Mouse (Mus musculus) ES-Bruce4 (cell line): ENCODE results near the gene Rpl3l. TPM values are rescaled to one million over a fixed set of nuclear protein-coding genes. Genes with fewer than 3 reads are reported as not detected.

Experiments
- H3K27ac ChIP-seq: 2 replicates; pipeline ENCODE4 v1.5.1; 2012; ENCODE audit warnings: low read length, inconsistent platforms; ENCODE audit not compliant: insufficient read depth
- H3K27me3 ChIP-seq: 2 replicates; pipeline ENCODE4 v1.6.1; 2012; ENCODE audit warnings: mild to moderate bottlenecking, low read length, inconsistent platforms; ENCODE audit not compliant: control insufficient read depth, poor library complexity, insufficient read depth, severe bottlenecking
- H3K36me3 ChIP-seq: 2 replicates; pipeline ENCODE4 v1.6.1; 2012; ENCODE audit warnings: inconsistent platforms, mild to moderate bottlenecking, low read length, moderate library complexity; ENCODE audit not compliant: control insufficient read depth, poor library complexity, insufficient read depth, severe bottlenecking
- H3K4me1 ChIP-seq: one replicate; pipeline ENCODE4 v1.8.1; 2011; ENCODE audit warnings: low read length; ENCODE audit not compliant: control insufficient read depth, insufficient read depth
- H3K4me3 ChIP-seq: 2 replicates; pipeline ENCODE4 v1.5.1; 2011; ENCODE audit warnings: low read depth, mild to moderate bottlenecking, low read length
- H3K9ac ChIP-seq: 2 replicates; pipeline ENCODE4 v1.6.1; 2012; ENCODE audit warnings: low read depth, mild to moderate bottlenecking, inconsistent platforms; ENCODE audit not compliant: poor library complexity, severe bottlenecking
- H3K9me3 ChIP-seq: replicated peaks from 2 replicates; pipeline ENCODE4 v1.6.1; 2012; ENCODE audit warnings: mild to moderate bottlenecking, low read length, inconsistent platforms; ENCODE audit not compliant: control insufficient read depth, poor library complexity, insufficient read depth, severe bottlenecking
- CTCF ChIP-seq: IDR thresholded peaks from one replicate; pipeline ENCODE4 v1.8.1; 2011; ENCODE audit warnings: low read depth, low read length
- EP300 ChIP-seq: IDR thresholded peaks from 2 replicates; pipeline ENCODE4 v1.6.1; 2011; ENCODE audit warnings: low read depth, low read length; ENCODE audit not compliant: insufficient read depth
- POLR2A ChIP-seq: IDR thresholded peaks from one replicate; pipeline ENCODE4 v1.8.1; 2011; ENCODE audit warnings: low read length; ENCODE audit not compliant: insufficient read depth
- polyA plus RNA-seq: library from polyadenylated mRNA; stranded (reverse); fragments of >200 nt; gene quantifications from 2 replicates; pipeline ENCODE4 v1.2.4, GENCODE M21; 2011; ENCODE audit warnings: low read depth; ENCODE audit not compliant: missing spikeins, insufficient read depth, insufficient read length

Gene Rpl3l
- polyA plus RNA-seq: 0.65 TPM in 1 of 2 replicates, not detected in the other

- TF ChIP-seq POLR2A (no peak), CTCF (no peak), EP300 (no peak)
- H3K27me3 ChIP-seq: no peaks in the 10 kb centered on the region
- no peak within 1 kb of the TSS for H3K27ac ChIP-seq
- H3K36me3 ChIP-seq: no peaks in the 10 kb centered on the region
- H3K4me1 ChIP-seq: no peaks in the 10 kb centered on the region
- H3K9ac ChIP-seq: peak within 1 kb of the TSS; percentile 30; the same call in 1 of the 2 replicates
- no peaks in the 10 kb centered on the region for H3K9me3 ChIP-seq
- peak within 1 kb of the TSS; percentile 31; the same call in 1 of the 2 replicates for H3K4me3 ChIP-seq
Measured at GRCm38 (mm10) chr17:24727618-24728017, at the start of gene Rpl3l. Gene Rpl3l, plus strand, starts transcription at chr17:24727820.

GRCm38 (mm10) chr17:24686514-24686913, 41.1 kb upstream of the Rpl3l start:
- Histone ChIP-seq H3K4me1 (no peaks in the 10 kb centered on the region), H3K4me3 (peak overlapping the region; percentile 74), H3K27me3 (no peaks in the 10 kb centered on the region), H3K9me3 (no peaks in the 10 kb centered on the region), H3K9ac (peak overlapping the region; percentile 22), H3K27ac (no peak overlapping the region), H3K36me3 (no peaks in the 10 kb centered on the region)
- no peak for TF ChIP-seq CTCF
- peak; percentile 67 for TF ChIP-seq POLR2A

- Histone ChIP-seq H3K27me3 (no peaks in the 10 kb centered on the region), H3K4me1 (no peaks in the 10 kb centered on the region), H3K9me3 (no peaks in the 10 kb centered on the region), H3K36me3 (no peaks in the 10 kb centered on the region; the same call in 1 of the 2 replicates), H3K27ac (no peak overlapping the region), H3K4me3 (peak overlapping the region; percentile 40), H3K9ac (no peak overlapping the region)
- TF ChIP-seq POLR2A (no peak), EP300 (no peak), CTCF (no peak)
Measured at GRCm38 (mm10) chr17:24687146-24687595, 40.4 kb upstream of the Rpl3l start.

GRCm38 (mm10) chr17:24687599-24687998, 40.0 kb upstream of the Rpl3l start:
- H3K9ac ChIP-seq: no peak overlapping the region

GRCm38 (mm10) chr17:24689251-24690081, 38.2 kb upstream of the Rpl3l start, which contains the start of gene Syngr3:
Gene Syngr3, minus strand, starts transcription at chr17:24689955.
- Histone ChIP-seq H3K9ac (peak within 1 kb of the TSS; percentile 83), H3K4me1 (no peaks in the 10 kb centered on the region), H3K9me3 (no peaks in the 10 kb centered on the region), H3K27me3 (no peaks in the 10 kb centered on the region), H3K27ac (no peak within 1 kb of the TSS), H3K4me3 (peak within 1 kb of the TSS; percentile 86), H3K36me3 (peaks cover 8% of the 10 kb centered on the region)
- no peak for TF ChIP-seq POLR2A
- TF ChIP-seq CTCF: no peak
- no peak for TF ChIP-seq EP300

More at GRCm38 (mm10) chr17:24687599-24687998, 40.0 kb upstream of the Rpl3l start:
- Histone ChIP-seq H3K4me3 (peak overlapping the region; percentile 40), H3K27ac (no peak overlapping the region), H3K36me3 (peaks cover under 1% of the 10 kb centered on the region), H3K9me3 (no peaks in the 10 kb centered on the region), H3K27me3 (no peaks in the 10 kb centered on the region), H3K4me1 (no peaks in the 10 kb centered on the region)
- TF ChIP-seq POLR2A (no peak), CTCF (no peak), EP300 (no peak)

- Histone ChIP-seq H3K36me3 (peaks cover 8% of the 10 kb centered on the region), H3K27me3 (no peaks in the 10 kb centered on the region), H3K9ac (no peak overlapping the region), H3K27ac (no peak overlapping the region), H3K4me1 (no peaks in the 10 kb centered on the region), H3K4me3 (no peak overlapping the region), H3K9me3 (no peaks in the 10 kb centered on the region)
- TF ChIP-seq CTCF (no peak), POLR2A (no peak), EP300 (no peak)
Measured at GRCm38 (mm10) chr17:24692385-24692784, 35.2 kb upstream of the Rpl3l start.
